Mouse (Mus musculus): ENCODE measurements around the gene Ptgr1.

Gene Ptgr1

DNA sequence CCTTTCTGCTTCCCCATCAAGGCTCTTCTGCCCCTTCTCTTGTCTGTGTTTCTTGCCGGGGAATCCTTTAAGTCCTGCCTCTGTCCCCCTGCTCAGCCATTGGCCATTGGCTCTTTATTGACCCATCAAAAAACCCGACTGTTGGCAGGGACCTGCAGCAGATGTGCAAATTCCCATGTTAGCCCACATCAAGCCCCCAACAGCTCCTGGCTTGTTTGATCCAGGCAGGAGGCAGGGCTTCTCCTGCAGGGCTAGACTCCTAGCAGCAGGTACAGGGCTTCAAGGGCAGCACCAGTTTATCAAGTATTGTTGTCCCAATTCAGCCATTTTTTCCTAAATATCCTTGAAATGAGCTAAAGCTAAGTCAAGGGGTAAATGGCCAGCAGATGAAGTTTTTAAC is 60.8 kb downstream of the Ptgr1 start:
- no peak for DNase-seq (ENCODE audit: low spot score)

DNA sequence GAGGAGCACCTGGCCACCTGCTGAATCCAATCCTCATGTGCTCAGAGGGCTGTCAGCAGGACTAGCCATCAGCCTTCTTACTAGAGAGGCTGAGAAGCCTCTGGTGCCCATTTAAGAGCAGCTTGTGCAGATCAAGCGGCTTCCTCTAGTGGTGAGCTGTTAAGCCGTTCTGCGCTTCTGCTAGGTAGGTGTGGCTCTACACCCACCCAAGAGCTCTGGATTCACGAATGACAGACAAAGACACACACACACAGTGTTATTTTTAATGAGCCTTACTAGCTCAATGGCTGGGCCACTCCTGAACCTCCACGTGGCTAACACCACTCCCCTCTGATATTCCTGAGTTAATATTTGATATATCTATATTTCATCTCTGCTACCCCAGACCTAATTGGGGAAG is 61.3 kb downstream of the Ptgr1 start:
- no peak for DNase-seq (ENCODE audit: low spot score)

DNA sequence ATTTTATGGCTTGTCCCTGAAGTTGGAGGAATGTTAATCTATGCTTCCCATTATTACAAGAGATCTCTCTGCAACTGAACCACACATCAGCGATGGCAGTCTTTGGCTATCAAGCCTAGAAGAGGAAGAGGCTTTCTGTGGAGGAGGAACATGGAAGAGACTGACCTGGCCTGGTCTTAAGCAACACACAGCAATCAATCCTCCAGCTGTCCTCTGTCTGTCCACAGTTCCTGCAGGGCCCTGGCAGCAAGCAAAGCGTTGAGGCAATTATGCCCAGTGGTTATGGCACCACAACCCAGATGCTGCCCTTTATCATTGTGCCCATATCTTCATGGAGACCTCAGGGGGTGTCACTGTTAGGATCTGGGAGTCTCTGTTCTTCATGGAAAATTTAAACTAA is 63.0 kb downstream of the Ptgr1 start:
- no peak for DNase-seq (ENCODE audit: low spot score)

Data from T-cell, adult 2 months (primary cell).